Comparison of ENCODE assay signal across 26 mouse cellular contexts in the genomic region with DNA sequence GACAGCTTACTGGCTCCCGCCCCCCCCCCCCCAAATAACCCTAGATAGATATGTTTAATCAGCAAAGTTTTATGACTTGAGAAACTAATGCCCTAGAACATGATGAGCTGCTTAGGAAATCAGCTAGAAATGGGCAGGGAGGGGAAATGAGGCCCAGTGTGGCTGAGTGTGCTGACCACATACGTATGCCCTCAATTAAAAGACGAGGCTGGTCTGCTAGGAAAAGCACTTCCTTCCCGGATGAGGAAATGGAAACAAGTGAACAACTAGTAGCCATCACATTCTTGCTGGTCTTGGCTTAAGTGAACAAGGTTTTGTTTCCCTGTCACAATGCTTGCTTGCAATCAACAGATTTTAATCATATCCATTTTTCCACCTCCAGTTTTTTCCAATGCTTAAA.
A peak's percentile ranks its signal among the peaks of the same experiment; 100 is the strongest.
DNase-seq lines count a peak whose midpoint lies in the region; ATAC-seq and TF ChIP-seq lines count a peak whose summit lies in the region.
"Had no signal": no experiment of that assay in that cellular context is flagged by ENCODE, and none has a peak within 500 bp of the region (broad histone marks: within the 10 kb centered on the region; RNA-seq: fewer than 3 reads in every experiment).

No protein-coding gene starts in this region.

- WGBS in heart, adult 2 months = 53% methylated on average over 4 of the region's 4 CpGs
- 86% methylated on average over 4 of the region's 4 CpGs for whole genome bisulfite sequencing in midbrain, embryonic 11.5 days
- 94% methylated on average over 4 of the region's 4 CpGs for WGBS in midbrain, embryonic 14.5 days

- no peaks in the 10 kb centered on the region for H3K79me2 ChIP-seq in heart, adult 2 months (replicated peaks; ENCODE audit: control insufficient read depth, insufficient read depth, low read length)
- H3K79me2 ChIP-seq in C2C12 (ENCODE audit: control insufficient read depth, insufficient read depth) = peaks cover 14% of the 10 kb centered on the region

- no peak overlapping the region for H3K4me3 ChIP-seq in heart, adult 2 months
- no peak overlapping the region for H3K4me3 ChIP-seq in midbrain, embryonic 11.5 days (ENCODE audit: low read depth, low read length)
- H3K4me3 ChIP-seq in midbrain, embryonic 14.5 days (replicated peaks; ENCODE audit: low read depth, low read length) = no peak overlapping the region
- H3K4me3 ChIP-seq in C2C12 (ENCODE audit: insufficient read depth, poor library complexity, severe bottlenecking) = no peak overlapping the region
- H3K4me3 ChIP-seq: embryonic facial prominence, embryonic 12.5 days; embryonic facial prominence, embryonic 15.5 days; erythroblast, embryonic 14.5 days; forebrain, embryonic 10.5 days; forebrain, embryonic 13.5 days; hindbrain, embryonic 12.5 days; hindbrain, embryonic 15.5 days had no signal

- TF ChIP-seq POLR2A in heart, adult 2 months (IDR thresholded peaks at IDR 0.05; ENCODE audit: insufficient read depth, low read depth, low read length) = no peak

- peaks cover 11% of the 10 kb centered on the region for H3K4me1 ChIP-seq in heart, adult 2 months (ENCODE audit: control insufficient read depth, insufficient read depth, low read length)
- H3K4me1 ChIP-seq in midbrain, embryonic 11.5 days (ENCODE audit: control insufficient read depth, insufficient read depth, low read length) = no peaks in the 10 kb centered on the region
- no peaks in the 10 kb centered on the region for H3K4me1 ChIP-seq in midbrain, embryonic 14.5 days (ENCODE audit: control insufficient read depth, insufficient read depth, low read length)

- no peak overlapping the region for H3ac ChIP-seq in C2C12 (ENCODE audit: control insufficient read depth, insufficient read length, low read depth)

- peaks cover 13% of the 10 kb centered on the region for H3K36me3 ChIP-seq in heart, adult 2 months (ENCODE audit: control insufficient read depth, insufficient read depth, low read length)
- H3K36me3 ChIP-seq in midbrain, embryonic 11.5 days (ENCODE audit: control insufficient read depth, insufficient read depth, low read length) = no peaks in the 10 kb centered on the region
- no peaks in the 10 kb centered on the region for H3K36me3 ChIP-seq in midbrain, embryonic 14.5 days (ENCODE audit: control insufficient read depth, insufficient read depth, low read length)
- H3K36me3 ChIP-seq in C2C12 (ENCODE audit: control insufficient read depth, insufficient read depth) = no peaks in the 10 kb centered on the region
- H3K36me3 ChIP-seq: embryonic facial prominence, embryonic 12.5 days; embryonic facial prominence, embryonic 15.5 days; forebrain, embryonic 10.5 days; hindbrain, embryonic 12.5 days; hindbrain, embryonic 15.5 days had no signal

- TF ChIP-seq CTCF in heart, adult 2 months (IDR thresholded peaks at IDR 0.05) = no peak
- TF ChIP-seq CTCF in C2C12 (IDR thresholded peaks at IDR 0.05; ENCODE audit: control insufficient read depth, insufficient read depth, insufficient read length) = no peak

- peak overlapping the region; percentile 70; the same call in 1 of the 2 replicates for H3K27ac ChIP-seq in heart, adult 2 months
- no peak overlapping the region for H3K27ac ChIP-seq in midbrain, embryonic 11.5 days (ENCODE audit: low read depth, low read length)
- no peak overlapping the region for H3K27ac ChIP-seq in midbrain, embryonic 14.5 days (replicated peaks; ENCODE audit: low read depth, low read length)
- H3K27ac ChIP-seq: embryonic facial prominence, embryonic 12.5 days; embryonic facial prominence, embryonic 15.5 days; forebrain, embryonic 10.5 days; forebrain, embryonic 13.5 days; hindbrain, embryonic 12.5 days; hindbrain, embryonic 15.5 days had no signal

- intact Hi-C loops in heart, adult 2 months (cut with DNase I) = loop anchor here (5.0 kb wide), 1 partner anchor 47 kb away; no protein-coding TSS in a partner anchor

- no peaks in the 10 kb centered on the region for H3K27me3 ChIP-seq in heart, adult 2 months (ENCODE audit: control insufficient read depth, insufficient read depth, low read length)
- no peaks in the 10 kb centered on the region for H3K27me3 ChIP-seq in midbrain, embryonic 11.5 days (ENCODE audit: control insufficient read depth, insufficient read depth, low read length)
- no peaks in the 10 kb centered on the region for H3K27me3 ChIP-seq in midbrain, embryonic 14.5 days (ENCODE audit: control insufficient read depth, insufficient read depth, low read length)
- H3K27me3 ChIP-seq in C2C12 (ENCODE audit: control insufficient read depth, insufficient read depth, insufficient read length) = no peaks in the 10 kb centered on the region
- H3K27me3 ChIP-seq: embryonic facial prominence, embryonic 12.5 days; embryonic facial prominence, embryonic 15.5 days; forebrain, embryonic 13.5 days; hindbrain, embryonic 12.5 days; hindbrain, embryonic 15.5 days had no signal

- H3K79me3 ChIP-seq in C2C12 (ENCODE audit: low read depth) = no peaks in the 10 kb centered on the region

- no peak for DNase-seq in heart, adult 2 months
- no peak for DNase-seq in heart, adult 8-10 months (ENCODE audit: low spot score)
- peak; percentile 72 for DNase-seq in midbrain, embryonic 11.5 days (ENCODE audit: low spot score, missing footprints)
- DNase-seq in midbrain, embryonic 14.5 days = no peak
- DNase-seq in kidney, postnatal 25 days = no peak
- DNase-seq: adrenal gland, adult 2 months; adrenal gland, postnatal 14 days; B cell, adult 2 months; cerebellum, adult 11 months; cerebellum, adult 2 months; cerebellum, adult 9-11 months; cerebellum, postnatal 25 days; gastrocnemius, postnatal 25 days; kidney, adult 18-20 months had no signal

- no peak overlapping the region for H3K9ac ChIP-seq in heart, adult 2 months (ENCODE audit: low read depth, low read length)
- no peak overlapping the region for H3K9ac ChIP-seq in midbrain, embryonic 11.5 days (ENCODE audit: low read length)
- H3K9ac ChIP-seq in midbrain, embryonic 14.5 days (replicated peaks; ENCODE audit: low read length) = no peak overlapping the region
- H3K9ac ChIP-seq: embryonic facial prominence, embryonic 12.5 days; embryonic facial prominence, embryonic 15.5 days; forebrain, embryonic 13.5 days; hindbrain, embryonic 12.5 days; hindbrain, embryonic 15.5 days had no signal

- TF ChIP-seq EP300 in heart, adult 2 months (IDR thresholded peaks at IDR 0.05; ENCODE audit: insufficient read depth, low read depth, low read length) = no peak

- H3K4me2 ChIP-seq in midbrain, embryonic 11.5 days = no peak overlapping the region
- no peak overlapping the region for H3K4me2 ChIP-seq in midbrain, embryonic 14.5 days (ENCODE audit: low read length)
- H3K4me2 ChIP-seq: embryonic facial prominence, embryonic 12.5 days; embryonic facial prominence, embryonic 15.5 days; forebrain, embryonic 13.5 days; heart, embryonic 11.5 days; hindbrain, embryonic 12.5 days; hindbrain, embryonic 15.5 days had no signal

- ATAC-seq in midbrain, embryonic 11.5 days (ENCODE audit: low FRiP score) = no peak
- ATAC-seq in midbrain, embryonic 14.5 days (ENCODE audit: low FRiP score, low TSS enrichment) = no peak
- ATAC-seq in erythroid progenitor cell, adult 5-6 weeks (replicated peaks; ENCODE audit: low FRiP score, poor library complexity, severe bottlenecking) = no peak
- ATAC-seq: CD4-positive, CD25-positive, alpha-beta regulatory T cell, adult 4 months; forebrain, embryonic 13.5 days; forebrain, embryonic 16.5 days had no signal

- H3K9me3 ChIP-seq in midbrain, embryonic 11.5 days (ENCODE audit: control insufficient read depth, low read length) = no peaks in the 10 kb centered on the region
- no peaks in the 10 kb centered on the region for H3K9me3 ChIP-seq in midbrain, embryonic 14.5 days (ENCODE audit: control insufficient read depth, low read length)
- H3K9me3 ChIP-seq: embryonic facial prominence, embryonic 12.5 days; embryonic facial prominence, embryonic 15.5 days; forebrain, embryonic 10.5 days; forebrain, embryonic 13.5 days; hindbrain, embryonic 12.5 days; hindbrain, embryonic 15.5 days had no signal

TF ChIP-seq in C2C12, 6 proteins besides CTCF, POLR2A, EP300 and RAD21:
- peak; percentile 2 for TF ChIP-seq CEBPB (IDR thresholded peaks at IDR 0.05; ENCODE audit: low read depth)
- no peak for TF ChIP-seq MAX (IDR thresholded peaks at IDR 0.05)
